Mouse (Mus musculus): ENCODE results near the gene Zfp768. TPM values are rescaled to one million over a fixed set of nuclear protein-coding genes. Genes with fewer than 3 reads are reported as not detected.

Zfp768 gene
- polyA plus RNA-seq, 1 experiment, result 17.3 TPM

- TF ChIP-seq POLR2A (IDR thresholded peaks at IDR 0.05; ENCODE audit: insufficient read length, low read depth) (no peak), TCF3 (IDR thresholded peaks at IDR 0.05; ENCODE audit: insufficient read length, low read depth) (no peak), POLR2AphosphoS2 (IDR thresholded peaks at IDR 0.05; ENCODE audit: insufficient read length, low read depth) (no peak), TCF12 (IDR thresholded peaks at IDR 0.05; ENCODE audit: insufficient read depth, poor library complexity, severe bottlenecking) (no peak), MYOG (IDR thresholded peaks at IDR 0.05; ENCODE audit: control insufficient read depth in 1 of 3, insufficient read depth in 1 of 3, insufficient read length in 2 of 3, low read depth in 2 of 3) (no peak), MYOD1 (IDR thresholded peaks at IDR 0.05; ENCODE audit: control insufficient read depth in 1 of 3, insufficient read length in 2 of 3, low read depth in 2 of 3) (no peak), MAX (IDR thresholded peaks at IDR 0.05; ENCODE audit: low read depth) (no peak), CEBPB (IDR thresholded peaks at IDR 0.05; ENCODE audit: insufficient read depth, poor library complexity, severe bottlenecking) (no peak), E2F4 (IDR thresholded peaks at IDR 0.05; ENCODE audit: insufficient read depth) (no peak), REST (IDR thresholded peaks at IDR 0.05; ENCODE audit: insufficient read depth, insufficient read length) (no peak)
- Histone ChIP-seq H3K36me3 (ENCODE audit: control insufficient read depth, insufficient read depth) (no peaks in the 10 kb centered on the region), H3K4me3 (no peak overlapping the region), H3K79me2 (ENCODE audit: control insufficient read depth, insufficient read depth) (no peaks in the 10 kb centered on the region), H3K27me3 (ENCODE audit: control insufficient read depth, insufficient read depth, insufficient read length) (peaks cover 86% of the 10 kb centered on the region), H3ac (ENCODE audit: control insufficient read depth, insufficient read length) (no peak overlapping the region), H3K4me2 (ENCODE audit: low read depth) (no peak overlapping the region)
Measured at GRCm38 (mm10) chr7:127325550-127325949, 19.8 kb downstream of the Zfp768 start.

- peaks cover 81% of the 10 kb centered on the region for H3K27me3 ChIP-seq (ENCODE audit: control insufficient read depth, insufficient read depth, insufficient read length)
- no peak for TF ChIP-seq POLR2AphosphoS2 (IDR thresholded peaks at IDR 0.05; ENCODE audit: insufficient read length, low read depth)
- no peak for TF ChIP-seq REST (IDR thresholded peaks at IDR 0.05; ENCODE audit: insufficient read depth, insufficient read length)
- no peak for TF ChIP-seq CEBPB (IDR thresholded peaks at IDR 0.05; ENCODE audit: insufficient read depth, poor library complexity, severe bottlenecking)
- no peak for TF ChIP-seq POLR2A (IDR thresholded peaks at IDR 0.05; ENCODE audit: insufficient read length, low read depth)
- TF ChIP-seq USF1 (IDR thresholded peaks at IDR 0.05; ENCODE audit: low read depth), result no peak
- H3K4me3 ChIP-seq, result no peak overlapping the region
- no peaks in the 10 kb centered on the region for H3K36me3 ChIP-seq (ENCODE audit: control insufficient read depth, insufficient read depth)
- H3K4me2 ChIP-seq (ENCODE audit: low read depth), result no peak overlapping the region
- H3ac ChIP-seq (ENCODE audit: control insufficient read depth, insufficient read length), result no peak overlapping the region
- no peaks in the 10 kb centered on the region for H3K79me2 ChIP-seq (ENCODE audit: control insufficient read depth, insufficient read depth)
Measured at GRCm38 (mm10) chr7:127324944-127325343, 20.4 kb downstream of the Zfp768 start.

- Histone ChIP-seq H3K4me2 (ENCODE audit: low read depth) (no peak overlapping the region), H3K79me2 (ENCODE audit: control insufficient read depth, insufficient read depth) (no peaks in the 10 kb centered on the region), H3K27me3 (ENCODE audit: control insufficient read depth, insufficient read depth, insufficient read length) (peaks cover 70% of the 10 kb centered on the region), H3ac (ENCODE audit: control insufficient read depth, insufficient read length) (no peak overlapping the region), H3K4me3 (no peak overlapping the region), H3K36me3 (ENCODE audit: control insufficient read depth, insufficient read depth) (no peaks in the 10 kb centered on the region)
- TF ChIP-seq TCF12 (IDR thresholded peaks at IDR 0.05; ENCODE audit: insufficient read depth, poor library complexity, severe bottlenecking) (no peak), POLR2AphosphoS2 (IDR thresholded peaks at IDR 0.05; ENCODE audit: insufficient read length, low read depth) (no peak), E2F4 (IDR thresholded peaks at IDR 0.05; ENCODE audit: insufficient read depth) (no peak), MYOG (IDR thresholded peaks at IDR 0.05; ENCODE audit: control insufficient read depth in 1 of 3, insufficient read depth in 1 of 3, insufficient read length in 2 of 3, low read depth in 2 of 3) (no peak), USF1 (IDR thresholded peaks at IDR 0.05; ENCODE audit: low read depth) (no peak), CEBPB (IDR thresholded peaks at IDR 0.05; ENCODE audit: insufficient read depth, poor library complexity, severe bottlenecking) (no peak), MAX (IDR thresholded peaks at IDR 0.05; ENCODE audit: low read depth) (no peak), TCF3 (IDR thresholded peaks at IDR 0.05; ENCODE audit: insufficient read length, low read depth) (no peak), SRF (IDR thresholded peaks at IDR 0.05; ENCODE audit: control insufficient read depth, insufficient read length, low read depth) (no peak), POLR2A (IDR thresholded peaks at IDR 0.05; ENCODE audit: insufficient read length, low read depth) (no peak), REST (IDR thresholded peaks at IDR 0.05; ENCODE audit: insufficient read depth, insufficient read length) (no peak), MYOD1 (IDR thresholded peaks at IDR 0.05; ENCODE audit: control insufficient read depth in 1 of 3, insufficient read length in 2 of 3, low read depth in 2 of 3) (no peak)
Measured at GRCm38 (mm10) chr7:127322085-127322484, 23.3 kb downstream of the Zfp768 start.

- Histone ChIP-seq H3K27me3 (ENCODE audit: control insufficient read depth, insufficient read depth, insufficient read length) (peaks cover 62% of the 10 kb centered on the region), H3K4me3 (no peak overlapping the region), H3K4me2 (ENCODE audit: low read depth) (no peak overlapping the region), H3ac (ENCODE audit: control insufficient read depth, insufficient read length) (no peak overlapping the region), H3K79me2 (ENCODE audit: control insufficient read depth, insufficient read depth) (no peaks in the 10 kb centered on the region), H3K36me3 (ENCODE audit: control insufficient read depth, insufficient read depth) (no peaks in the 10 kb centered on the region)
- TF ChIP-seq REST (IDR thresholded peaks at IDR 0.05; ENCODE audit: insufficient read depth, insufficient read length), result no peak
- no peak for TF ChIP-seq TCF3 (IDR thresholded peaks at IDR 0.05; ENCODE audit: insufficient read length, low read depth)
- TF ChIP-seq MAX (IDR thresholded peaks at IDR 0.05; ENCODE audit: low read depth), result no peak
- no peak for TF ChIP-seq TCF12 (IDR thresholded peaks at IDR 0.05; ENCODE audit: insufficient read depth, poor library complexity, severe bottlenecking)
- no peak for TF ChIP-seq E2F4 (IDR thresholded peaks at IDR 0.05; ENCODE audit: insufficient read depth)
- no peak for TF ChIP-seq POLR2AphosphoS2 (IDR thresholded peaks at IDR 0.05; ENCODE audit: insufficient read length, low read depth)
- no peak for TF ChIP-seq MYOD1 (IDR thresholded peaks at IDR 0.05; ENCODE audit: control insufficient read depth in 1 of 3, insufficient read length in 2 of 3, low read depth in 2 of 3)
- TF ChIP-seq CEBPB (IDR thresholded peaks at IDR 0.05; ENCODE audit: insufficient read depth, poor library complexity, severe bottlenecking), result no peak
- no peak for TF ChIP-seq USF1 (IDR thresholded peaks at IDR 0.05; ENCODE audit: low read depth)
- TF ChIP-seq MYOG (IDR thresholded peaks at IDR 0.05; ENCODE audit: control insufficient read depth in 1 of 3, insufficient read depth in 1 of 3, insufficient read length in 2 of 3, low read depth in 2 of 3), result no peak
- no peak for TF ChIP-seq POLR2A (IDR thresholded peaks at IDR 0.05; ENCODE audit: insufficient read length, low read depth)
- no peak for TF ChIP-seq SRF (IDR thresholded peaks at IDR 0.05; ENCODE audit: control insufficient read depth, insufficient read length, low read depth)
Measured at GRCm38 (mm10) chr7:127321106-127321505, 24.3 kb downstream of the Zfp768 start.

- Histone ChIP-seq H3K79me2 (ENCODE audit: control insufficient read depth, insufficient read depth) (no peaks in the 10 kb centered on the region), H3K36me3 (ENCODE audit: control insufficient read depth, insufficient read depth) (no peaks in the 10 kb centered on the region), H3ac (ENCODE audit: control insufficient read depth, insufficient read length) (no peak overlapping the region), H3K27me3 (ENCODE audit: control insufficient read depth, insufficient read depth, insufficient read length) (peaks cover 53% of the 10 kb centered on the region), H3K4me2 (ENCODE audit: low read depth) (no peak overlapping the region), H3K4me3 (no peak overlapping the region)
- no peak for TF ChIP-seq TCF3 (IDR thresholded peaks at IDR 0.05; ENCODE audit: insufficient read length, low read depth)
- no peak for TF ChIP-seq CEBPB (IDR thresholded peaks at IDR 0.05; ENCODE audit: insufficient read depth, poor library complexity, severe bottlenecking)
- TF ChIP-seq USF1 (IDR thresholded peaks at IDR 0.05; ENCODE audit: low read depth), result no peak
- no peak for TF ChIP-seq TCF12 (IDR thresholded peaks at IDR 0.05; ENCODE audit: insufficient read depth, poor library complexity, severe bottlenecking)
- TF ChIP-seq REST (IDR thresholded peaks at IDR 0.05; ENCODE audit: insufficient read depth, insufficient read length), result no peak
- no peak for TF ChIP-seq MAX (IDR thresholded peaks at IDR 0.05; ENCODE audit: low read depth)
- no peak for TF ChIP-seq E2F4 (IDR thresholded peaks at IDR 0.05; ENCODE audit: insufficient read depth)
- TF ChIP-seq SRF (IDR thresholded peaks at IDR 0.05; ENCODE audit: control insufficient read depth, insufficient read length, low read depth), result no peak
- TF ChIP-seq POLR2A (IDR thresholded peaks at IDR 0.05; ENCODE audit: insufficient read length, low read depth), result no peak
- TF ChIP-seq POLR2AphosphoS2 (IDR thresholded peaks at IDR 0.05; ENCODE audit: insufficient read length, low read depth), result no peak
- no peak for TF ChIP-seq MYOD1 (IDR thresholded peaks at IDR 0.05; ENCODE audit: control insufficient read depth in 1 of 3, insufficient read length in 2 of 3, low read depth in 2 of 3)
- no peak for TF ChIP-seq MYOG (IDR thresholded peaks at IDR 0.05; ENCODE audit: control insufficient read depth in 1 of 3, insufficient read depth in 1 of 3, insufficient read length in 2 of 3, low read depth in 2 of 3)
Measured at GRCm38 (mm10) chr7:127313912-127314311, 31.5 kb downstream of the Zfp768 start.

All from myocyte (in vitro differentiated cells).